Mouse (Mus musculus) forebrain, embryonic 14.5 days (tissue): Measurements from ENCODE around the gene Magohb. TPM values are rescaled to one million over a fixed set of nuclear protein-coding genes. Genes with fewer than 3 reads are reported as not detected.

ENCODE experiments used
- ATAC-seq: fragments of 200-750 bp; cut with Nextera tagmentation; 2 replicates; pipeline ENCODE4 v1.8.0; 2017; ENCODE audit warnings: mild to moderate bottlenecking, moderate library complexity
- DNase-seq: peaks from one replicate; pipeline ENCODE4 v3.0.0-alpha.2; 2015; ENCODE audit warnings: low spot score
- H3K27ac ChIP-seq: fragments of 300-500 bp; sonication (generic); 2 replicates; pipeline ENCODE4 v1.5.1; 2014; ENCODE audit warnings: low read depth, mild to moderate bottlenecking, control low read depth, low read length, moderate library complexity
- H3K27me3 ChIP-seq: fragments of 300-500 bp; sonication (generic); replicated peaks from 2 replicates; pipeline ENCODE4 v1.6.1; 2014; ENCODE audit warnings: low read length, control low read depth, mixed read lengths; ENCODE audit not compliant: control insufficient read depth, insufficient read depth
- H3K36me3 ChIP-seq: fragments of 300-500 bp; sonication (generic); 2 replicates; pipeline ENCODE4 v1.6.1; 2014; ENCODE audit warnings: low read length, control low read depth; ENCODE audit not compliant: control insufficient read depth, insufficient read depth
- H3K4me1 ChIP-seq: fragments of 300-500 bp; sonication (generic); 2 replicates; pipeline ENCODE4 v1.6.1; 2014; ENCODE audit warnings: antibody characterized with exemption, low read length, control low read depth; ENCODE audit not compliant: control insufficient read depth, insufficient read depth
- H3K4me2 ChIP-seq: fragments of 300-500 bp; sonication (generic); 2 replicates; pipeline ENCODE4 v1.6.1; 2014; ENCODE audit warnings: mild to moderate bottlenecking, control low read depth, low read length
- H3K4me3 ChIP-seq: fragments of 300-500 bp; sonication (generic); 2 replicates; pipeline ENCODE4 v1.5.1; 2014; ENCODE audit warnings: low read depth, low read length, control low read depth
- H3K9ac ChIP-seq: fragments of 300-500 bp; sonication (generic); 2 replicates; pipeline ENCODE4 v1.6.1; 2014; ENCODE audit warnings: mild to moderate bottlenecking, low read length, control low read depth, moderate library complexity
- H3K9me3 ChIP-seq: fragments of 300-500 bp; sonication (generic); replicated peaks from 2 replicates; pipeline ENCODE4 v1.6.1; 2016; ENCODE audit warnings: low read length, control low read depth, mixed read lengths; ENCODE audit not compliant: control insufficient read depth
- WGBS: fragments of 180-500 bp; shearing (Covaris S2); extraction: QIAGEN DNeasy Blood & Tissue Kit; methylation state at CpG from one replicate; pipeline ENCODE4 v1.1.7; 2014; 5-methylcytosine and 5-hydroxymethylcytosine counted together
- polyA plus RNA-seq: library from polyadenylated mRNA; unstranded; fragments of >200 nt; fragmentation: Nextera tagmentation; extraction: Ambion mirVana; gene quantifications from 2 replicates; pipeline ENCODE4 v1.2.1, GENCODE M21; 2014

Magohb gene
- polyA plus RNA-seq = 50.3 and 60.6 TPM in 2 replicates

DNA sequence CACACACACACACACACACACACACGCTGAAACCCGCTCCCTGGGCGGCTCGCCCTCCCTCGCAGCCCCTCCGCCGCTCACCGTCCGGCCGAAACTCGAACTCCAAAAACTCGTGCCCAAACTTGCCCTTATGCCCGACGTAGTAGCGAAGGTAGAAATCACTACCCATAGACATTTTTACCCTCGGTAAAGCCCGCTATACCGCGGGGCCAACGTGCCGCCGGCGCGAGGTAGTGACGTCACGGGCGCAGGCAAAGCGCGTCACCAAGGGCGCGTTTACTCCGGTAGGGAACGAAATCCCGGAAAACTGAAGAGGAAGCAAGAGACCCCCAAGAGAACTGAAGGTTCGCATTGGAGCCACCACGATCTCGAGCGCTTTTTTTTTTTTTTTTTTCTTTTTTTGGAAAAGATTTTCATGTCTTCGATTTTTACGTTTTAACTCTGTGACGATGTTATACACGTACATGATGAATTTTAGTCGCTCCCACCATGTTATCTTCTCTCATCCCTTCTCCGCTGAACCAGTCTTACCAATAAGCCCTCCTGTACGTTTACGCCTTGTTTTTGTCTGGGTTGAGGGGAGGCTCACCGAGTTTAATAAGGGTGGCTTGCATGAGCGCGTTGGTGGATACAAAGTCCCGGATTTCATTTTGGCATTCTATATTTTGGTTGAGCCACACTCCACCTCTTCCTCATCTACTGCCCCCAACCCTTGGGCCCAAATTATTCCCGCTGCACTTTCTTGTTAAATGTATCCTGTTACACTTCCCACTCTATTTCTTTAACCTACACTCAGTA, at the start of gene Magohb:
Gene Magohb (minus strand): TSS at position 254 of the 798 bp plus-strand sequence.
- peak within 1 kb of the TSS; percentile 15; the same call in 1 of the 2 replicates for H3K27ac ChIP-seq
- 2% methylated on average over 51 of the region's 51 CpGs for WGBS
- peak within 1 kb of the TSS; percentile 68 for H3K9ac ChIP-seq

GRCm38 (mm10) chr6:131340082-131340481, 47.0 kb upstream of the Magohb start:
- Histone ChIP-seq H3K4me1 (no peaks in the 10 kb centered on the region), H3K4me2 (no peak overlapping the region), H3K9ac (no peak overlapping the region), H3K4me3 (no peak overlapping the region), H3K36me3 (no peaks in the 10 kb centered on the region), H3K27ac (no peak overlapping the region), H3K27me3 (no peaks in the 10 kb centered on the region), H3K9me3 (no peaks in the 10 kb centered on the region)
- DNase-seq (no peak), ATAC-seq (no peak)
- WGBS = 83% methylated on average over 3 of the region's 3 CpGs

More for the DNA sequence above, at the start of gene Magohb:
- Histone ChIP-seq H3K27me3 (no peaks in the 10 kb centered on the region), H3K9me3 (no peaks in the 10 kb centered on the region), H3K4me3 (peak within 1 kb of the TSS; percentile 57), H3K36me3 (peaks cover 1% of the 10 kb centered on the region), H3K4me1 (no peaks in the 10 kb centered on the region), H3K4me2 (peak within 1 kb of the TSS; percentile 61)
- DNase-seq (peak; percentile 90), ATAC-seq (peak; percentile 94)

DNA sequence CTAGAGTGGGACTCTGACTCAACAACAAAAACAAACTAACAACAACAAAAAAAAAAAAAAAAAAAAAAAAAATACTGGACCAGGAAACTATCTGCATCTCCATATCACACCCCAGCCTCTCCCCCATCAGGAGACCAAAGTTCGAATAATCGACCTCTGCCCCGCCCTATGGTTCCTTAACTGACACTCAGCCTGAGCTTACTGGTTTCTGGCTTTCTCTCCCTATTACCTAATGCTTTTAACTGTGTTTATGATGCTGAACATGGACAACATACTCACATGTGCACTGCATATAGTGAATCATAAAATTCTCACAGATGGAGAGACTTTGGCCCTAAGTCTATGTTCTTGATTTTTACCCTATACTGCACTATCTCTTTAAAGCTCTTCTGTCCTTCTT, 46.3 kb upstream of the Magohb start:
- no peaks in the 10 kb centered on the region for H3K9me3 ChIP-seq
- H3K4me3 ChIP-seq = no peak overlapping the region
- H3K9ac ChIP-seq = no peak overlapping the region
- H3K36me3 ChIP-seq = no peaks in the 10 kb centered on the region
- DNase-seq (no peak), ATAC-seq (no peak)
- no peaks in the 10 kb centered on the region for H3K27me3 ChIP-seq
- no peak overlapping the region for H3K27ac ChIP-seq
- 73% methylated on average over 3 of the region's 3 CpGs for WGBS
- no peak overlapping the region for H3K4me2 ChIP-seq
- no peaks in the 10 kb centered on the region for H3K4me1 ChIP-seq

DNA sequence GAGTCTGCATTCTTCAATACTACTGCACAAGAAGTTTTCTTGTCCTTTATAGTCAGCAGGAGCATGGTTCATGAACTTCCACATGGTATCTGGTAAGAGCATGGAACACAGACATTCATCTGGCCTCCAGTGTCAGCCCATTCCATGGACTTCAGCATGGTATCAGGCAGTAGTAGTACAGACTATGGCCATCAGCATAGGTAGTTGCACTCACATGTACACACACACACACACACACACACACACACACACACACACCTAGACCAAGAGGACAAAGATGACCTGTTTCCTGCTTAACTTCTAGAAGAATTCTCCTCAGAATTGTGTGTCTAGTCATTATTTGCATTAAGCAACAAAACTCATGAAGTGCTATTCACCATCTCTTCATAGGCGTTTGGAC, 45.7 kb upstream of the Magohb start:
- ATAC-seq (no peak), DNase-seq (no peak)
- Histone ChIP-seq H3K4me3 (no peak overlapping the region), H3K4me2 (no peak overlapping the region), H3K27ac (no peak overlapping the region), H3K9ac (no peak overlapping the region), H3K9me3 (no peaks in the 10 kb centered on the region), H3K36me3 (no peaks in the 10 kb centered on the region), H3K27me3 (no peaks in the 10 kb centered on the region), H3K4me1 (no peaks in the 10 kb centered on the region)
- 73% methylated on average over 1 of the region's 1 CpGs for WGBS

DNA sequence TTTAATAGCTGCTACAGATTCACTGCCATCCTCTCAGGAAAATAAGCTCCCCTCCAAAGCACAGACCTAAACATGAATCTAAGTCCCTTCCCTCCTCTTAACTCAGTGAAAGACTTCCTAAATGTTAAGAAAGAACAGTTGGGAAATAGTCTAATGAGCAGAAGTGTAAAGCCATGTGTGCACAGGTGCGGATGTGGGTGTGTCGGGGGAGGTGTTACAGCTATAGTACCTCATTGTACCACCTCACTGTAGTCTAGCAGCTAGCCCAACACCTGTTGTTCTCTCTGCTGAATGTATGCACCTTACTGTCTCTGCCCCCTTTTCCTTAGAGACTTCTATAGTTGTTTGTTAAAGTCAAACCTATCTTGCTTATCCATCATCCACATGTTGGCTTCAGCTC, 34.0 kb upstream of the Magohb start:
- ATAC-seq = no peak
- no peak overlapping the region for H3K4me3 ChIP-seq
- H3K4me1 ChIP-seq = no peaks in the 10 kb centered on the region
- H3K27me3 ChIP-seq = no peaks in the 10 kb centered on the region
- H3K9me3 ChIP-seq = no peaks in the 10 kb centered on the region
- DNase-seq = no peak
- H3K4me2 ChIP-seq = no peak overlapping the region
- no peaks in the 10 kb centered on the region for H3K36me3 ChIP-seq
- 82% methylated on average over 2 of the region's 2 CpGs for WGBS
- H3K27ac ChIP-seq = no peak overlapping the region
- no peak overlapping the region for H3K9ac ChIP-seq

- H3K4me3 ChIP-seq = no peak overlapping the region
- H3K9ac ChIP-seq = no peak overlapping the region
- no peaks in the 10 kb centered on the region for H3K27me3 ChIP-seq
- no peak overlapping the region for H3K4me2 ChIP-seq
- no peak overlapping the region for H3K27ac ChIP-seq
- ATAC-seq (no peak), DNase-seq (no peak)
- no peaks in the 10 kb centered on the region for H3K36me3 ChIP-seq
- WGBS = 78% methylated on average over 3 of the region's 3 CpGs
- H3K9me3 ChIP-seq = no peaks in the 10 kb centered on the region
- no peaks in the 10 kb centered on the region for H3K4me1 ChIP-seq
Observed at GRCm38 (mm10) chr6:131321854-131322639, 29.0 kb upstream of the Magohb start.

- no peak for DNase-seq
- Histone ChIP-seq H3K27ac (no peak overlapping the region), H3K9ac (no peak overlapping the region), H3K36me3 (no peaks in the 10 kb centered on the region), H3K4me1 (no peaks in the 10 kb centered on the region), H3K4me2 (no peak overlapping the region), H3K4me3 (no peak overlapping the region), H3K9me3 (no peaks in the 10 kb centered on the region), H3K27me3 (no peaks in the 10 kb centered on the region)
- no peak for ATAC-seq
- 89% methylated on average over 7 of the region's 7 CpGs for WGBS
Observed at GRCm38 (mm10) chr6:131316155-131317101, 23.4 kb upstream of the Magohb start.

DNA sequence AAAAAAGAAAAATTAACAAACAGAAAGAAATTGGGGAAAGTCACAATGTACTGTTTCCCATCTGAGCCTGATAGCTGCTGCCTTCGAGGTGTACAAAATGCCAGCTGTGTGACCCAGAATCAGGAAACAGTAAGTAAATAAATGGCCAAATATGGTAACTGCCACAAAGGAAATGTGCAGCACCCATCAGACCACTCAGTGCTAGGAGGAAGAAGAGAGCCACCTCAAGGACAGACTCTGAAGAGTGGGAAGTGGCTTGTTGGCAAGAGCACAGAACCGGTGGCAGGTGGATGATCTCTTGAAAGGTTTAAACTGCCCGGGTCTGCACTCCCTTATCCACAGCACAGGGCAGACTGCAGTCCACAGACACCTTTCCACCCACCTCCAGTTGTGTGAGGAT, 15.0 kb upstream of the Magohb start:
- ATAC-seq (no peak), DNase-seq (no peak)
- Histone ChIP-seq H3K36me3 (no peaks in the 10 kb centered on the region), H3K4me1 (no peaks in the 10 kb centered on the region), H3K9ac (no peak overlapping the region), H3K27ac (no peak overlapping the region), H3K4me3 (no peak overlapping the region), H3K27me3 (no peaks in the 10 kb centered on the region), H3K9me3 (no peaks in the 10 kb centered on the region), H3K4me2 (no peak overlapping the region)
- 83% methylated on average over 3 of the region's 3 CpGs for WGBS
